Mouse (Mus musculus) heart, adult 8-10 months (tissue): Measurements from ENCODE around the gene Mmp8. TPM values are rescaled to one million over a fixed set of nuclear protein-coding genes. Genes with fewer than 3 reads are reported as not detected.

ENCODE experiments used
- DNase-seq: peaks from one replicate; pipeline ENCODE4 v3.0.0; 2022; ENCODE audit warnings: low spot score
- total RNA-seq, 4 experiments: library from RNA; stranded (reverse); gene quantifications; 2 replicates each; pipeline ENCODE4 v1.2.4; 2022

Gene Mmp8
- total RNA-seq, 4 experiments from 2014 or later, result 0.29 TPM; not detected in 3

DNA sequence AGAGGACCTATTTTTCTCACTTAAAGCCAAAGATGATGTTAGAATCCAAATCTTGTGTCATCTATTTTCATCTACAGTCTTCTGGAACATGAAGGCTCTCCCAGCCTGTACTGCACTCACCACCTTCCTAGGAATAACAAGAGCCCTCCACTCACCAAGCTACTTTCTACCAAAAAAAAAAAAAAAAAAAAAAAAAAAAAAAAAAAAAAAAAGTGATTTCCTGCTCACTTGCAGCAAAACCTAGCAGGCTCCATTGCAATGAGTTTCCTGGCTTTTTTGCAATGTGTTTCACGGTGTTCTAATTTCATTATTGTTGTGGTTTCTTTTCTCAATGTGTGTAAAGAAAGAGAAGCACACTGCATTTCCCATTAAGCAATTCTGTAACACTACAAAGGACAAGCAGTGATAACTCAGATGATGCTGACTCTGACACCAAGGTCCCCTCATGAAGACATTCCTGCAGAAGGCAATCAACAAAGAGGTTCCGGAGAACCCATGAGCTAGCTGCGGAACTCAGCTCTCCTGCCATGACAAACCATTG, 35.1 kb downstream of the Mmp8 start:
- no peak for DNase-seq

GRCm38 (mm10) chr9:7594816-7595540, 36.7 kb downstream of the Mmp8 start:
- DNase-seq, result peak; percentile 87

GRCm38 (mm10) chr9:7602982-7603742, 44.9 kb downstream of the Mmp8 start:
- peak; percentile 54 for DNase-seq

DNA sequence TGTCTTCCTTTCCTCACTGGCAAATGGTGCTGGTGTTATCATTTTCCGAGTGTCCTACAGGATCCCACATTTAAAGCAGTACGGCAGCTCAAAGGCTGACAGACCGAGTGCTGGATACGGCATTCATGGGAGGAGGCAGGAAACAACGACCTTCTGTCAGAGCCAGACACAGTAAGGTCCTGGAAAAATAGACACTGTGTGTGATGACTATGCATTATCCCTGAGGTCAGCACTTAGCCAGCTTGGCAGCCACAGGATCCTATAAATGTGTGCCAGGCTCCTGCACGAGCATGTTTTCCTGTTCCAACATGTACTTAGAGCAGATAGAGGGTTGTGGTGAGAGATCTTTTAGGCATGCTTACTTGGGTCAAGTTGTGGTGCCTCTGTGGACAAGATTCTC, 45.7 kb downstream of the Mmp8 start:
- no peak for DNase-seq

DNA sequence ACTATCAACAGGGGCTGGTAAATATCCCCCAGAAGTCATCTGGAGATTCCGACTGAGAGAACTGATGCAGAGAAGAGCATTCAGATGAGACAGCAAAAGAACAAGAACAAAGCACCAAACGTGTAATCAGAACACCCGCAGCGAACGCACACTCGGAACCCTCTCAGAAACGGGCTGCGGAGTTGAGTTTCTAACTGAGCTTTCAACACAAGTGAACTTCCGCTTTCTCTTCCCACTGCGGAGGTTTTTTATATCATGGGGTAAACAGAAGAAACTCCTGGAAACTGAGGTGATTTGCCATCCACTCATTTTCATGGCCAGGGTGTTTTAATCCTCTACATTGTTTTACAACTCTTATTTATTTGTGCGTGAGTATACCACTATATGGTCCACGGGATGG, 47.4 kb downstream of the Mmp8 start:
- no peak for DNase-seq

Other genes with a start within 250 kb of the Mmp8 start
- under 1 TPM; 0.33 to 0.75 (median 0.56) TPM for gene Mmp12, start 214.1 kb upstream of the Mmp8 start, total RNA-seq
- gene Mmp1b, start 170.4 kb upstream of the Mmp8 start, total RNA-seq, result not detected
- under 1 TPM; 0.24 to 0.37 (median 0.32) TPM for gene Mmp3, start 112.6 kb upstream of the Mmp8 start, total RNA-seq
- gene Mmp10, start 56.1 kb upstream of the Mmp8 start, total RNA-seq, result not detected
- gene Mmp27, start 12.9 kb downstream of the Mmp8 start, total RNA-seq, result under 1 TPM in 3 of 4 experiments, not detected in 1; 0.17 to 0.31 (median 0.22) TPM
- gene Mmp20, start 69.8 kb downstream of the Mmp8 start, total RNA-seq, result not detected
- gene Mmp7, start 133.6 kb downstream of the Mmp8 start, total RNA-seq, result not detected
- gene Tmem123, start 205.6 kb downstream of the Mmp8 start, total RNA-seq, result 10 to 100 TPM; 37.9 to 41.2 (median 38.4) TPM